16 mouse cellular contexts compared by ENCODE assay signal in the genomic region with DNA sequence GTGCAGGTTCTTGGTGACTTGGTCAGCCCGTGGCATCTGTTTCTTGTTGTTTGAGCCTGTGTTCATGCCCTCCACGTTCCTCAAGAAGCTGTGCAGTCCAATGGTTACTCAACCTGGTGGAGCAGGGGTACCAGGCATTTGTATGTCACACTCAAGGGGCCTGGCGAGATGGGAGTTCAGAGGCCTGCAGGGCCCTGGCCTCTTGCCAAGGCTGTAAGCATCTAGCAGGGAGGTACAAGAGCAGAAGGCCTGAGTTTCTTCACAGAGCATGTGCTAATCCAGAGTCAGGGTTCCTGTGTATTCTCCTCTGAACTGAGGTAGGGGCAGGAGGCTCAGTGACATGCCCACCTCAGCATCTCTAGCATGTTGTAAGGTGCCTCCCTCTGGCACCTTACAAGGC. TPM values are rescaled to one million over a fixed set of nuclear protein-coding genes. Genes with fewer than 3 reads are reported as not detected.
DNase-seq lines count a peak whose midpoint lies in the region; ATAC-seq and TF ChIP-seq lines count a peak whose summit lies in the region.
"Had no signal": no experiment of that assay in that cellular context is flagged by ENCODE, and none has a peak within 500 bp of the region (broad histone marks: within the 10 kb centered on the region; RNA-seq: fewer than 3 reads in every experiment).

No protein-coding gene starts in this region.

- TF ChIP-seq CTCF in hindbrain, postnatal 0 days (IDR thresholded peaks at IDR 0.05; ENCODE audit: low read depth), result no peak

- DNase-seq in cerebellum, adult 11-12 months, result peak; percentile 42
- DNase-seq in cerebellum, adult 9-11 months, result no peak
- peak; percentile 33 for DNase-seq in kidney, adult 18-20 months
- no peak for DNase-seq in midbrain, embryonic 10.5 days (ENCODE audit: low spot score)
- no peak for DNase-seq in hindbrain, postnatal 0 days (ENCODE audit: low spot score)
- DNase-seq: gastrocnemius, postnatal 10 days; heart, postnatal 4 days; lung, adult 18-20 months; thymus, postnatal 36 days had no signal

- peaks cover 4% of the 10 kb centered on the region; the same call in 1 of the 2 replicates for H3K4me1 ChIP-seq in kidney, embryonic 16.5 days (ENCODE audit: insufficient read depth, low read length)
- H3K4me1 ChIP-seq in midbrain, embryonic 15.5 days, result peaks cover 28% of the 10 kb centered on the region
- H3K4me1 ChIP-seq in midbrain, embryonic 10.5 days, result peaks cover 8% of the 10 kb centered on the region
- peaks cover 24% of the 10 kb centered on the region for H3K4me1 ChIP-seq in hindbrain, postnatal 0 days (ENCODE audit: insufficient read depth, low read length)
- H3K4me1 ChIP-seq: limb, embryonic 15.5 days had no signal

- no peak overlapping the region for H3K4me2 ChIP-seq in kidney, embryonic 16.5 days (replicated peaks; ENCODE audit: low read depth, low read length)
- H3K4me2 ChIP-seq in midbrain, embryonic 15.5 days, result no peak overlapping the region
- no peak overlapping the region for H3K4me2 ChIP-seq in hindbrain, postnatal 0 days (ENCODE audit: low read depth, low read length)
- H3K4me2 ChIP-seq: limb, embryonic 15.5 days had no signal

- H3K36me3 ChIP-seq in kidney, embryonic 16.5 days (ENCODE audit: insufficient read depth, low read length), result no peaks in the 10 kb centered on the region
- no peaks in the 10 kb centered on the region for H3K36me3 ChIP-seq in midbrain, embryonic 15.5 days (replicated peaks)
- H3K36me3 ChIP-seq in midbrain, embryonic 10.5 days, result no peaks in the 10 kb centered on the region
- H3K36me3 ChIP-seq in hindbrain, postnatal 0 days (ENCODE audit: insufficient read depth, low read length), result peaks cover 5% of the 10 kb centered on the region; the same call in 1 of the 2 replicates
- H3K36me3 ChIP-seq: limb, embryonic 15.5 days had no signal

- no peak overlapping the region for H3K9ac ChIP-seq in kidney, embryonic 16.5 days (replicated peaks; ENCODE audit: low read length)
- H3K9ac ChIP-seq in midbrain, embryonic 15.5 days, result no peak overlapping the region
- no peak overlapping the region for H3K9ac ChIP-seq in hindbrain, postnatal 0 days (replicated peaks; ENCODE audit: low read length)
- H3K9ac ChIP-seq: limb, embryonic 15.5 days had no signal

- no peak for ATAC-seq in kidney, embryonic 16.5 days (ENCODE audit: low FRiP score, low TSS enrichment)
- peak; percentile 19; the same call in 1 of the 2 replicates for ATAC-seq in midbrain, embryonic 15.5 days (replicated peaks)
- ATAC-seq in hindbrain, postnatal 0 days, result peak; percentile 11; the same call in 1 of the 2 replicates
- no peak for ATAC-seq in megakaryocyte, adult 5-6 weeks (ENCODE audit: poor library complexity, severe bottlenecking)
- ATAC-seq: Patski had no signal

- no peak overlapping the region for H3K27ac ChIP-seq in kidney, embryonic 16.5 days (ENCODE audit: low read length)
- peak overlapping the region; percentile 64 for H3K27ac ChIP-seq in midbrain, embryonic 15.5 days
- no peak overlapping the region for H3K27ac ChIP-seq in midbrain, embryonic 10.5 days (replicated peaks)
- peak overlapping the region; percentile 41; the same call in 1 of the 2 replicates for H3K27ac ChIP-seq in hindbrain, postnatal 0 days
- H3K27ac ChIP-seq: limb, embryonic 15.5 days had no signal

- no peak overlapping the region for H3K4me3 ChIP-seq in kidney, embryonic 16.5 days (ENCODE audit: low read length)
- no peak overlapping the region for H3K4me3 ChIP-seq in midbrain, embryonic 15.5 days
- H3K4me3 ChIP-seq in midbrain, embryonic 10.5 days, result no peak overlapping the region
- no peak overlapping the region for H3K4me3 ChIP-seq in hindbrain, postnatal 0 days (ENCODE audit: low read length)
- H3K4me3 ChIP-seq: limb, embryonic 15.5 days; myocyte had no signal

- WGBS in kidney, embryonic 16.5 days, result 64% methylated on average over 3 of the region's 3 CpGs
- 62% methylated on average over 3 of the region's 3 CpGs for WGBS in midbrain, embryonic 15.5 days
- 86% methylated on average over 3 of the region's 3 CpGs for WGBS in midbrain, embryonic 10.5 days
- WGBS in hindbrain, postnatal 0 days, result 56% methylated on average over 3 of the region's 3 CpGs

- no peaks in the 10 kb centered on the region for H3K9me3 ChIP-seq in kidney, embryonic 16.5 days (ENCODE audit: low read length)
- no peaks in the 10 kb centered on the region for H3K9me3 ChIP-seq in midbrain, embryonic 15.5 days
- H3K9me3 ChIP-seq in midbrain, embryonic 10.5 days (replicated peaks), result no peaks in the 10 kb centered on the region
- no peaks in the 10 kb centered on the region for H3K9me3 ChIP-seq in hindbrain, postnatal 0 days (ENCODE audit: low read length)
- H3K9me3 ChIP-seq: limb, embryonic 15.5 days had no signal

- H3K27me3 ChIP-seq in kidney, embryonic 16.5 days (ENCODE audit: insufficient read depth, low read length), result no peaks in the 10 kb centered on the region
- no peaks in the 10 kb centered on the region for H3K27me3 ChIP-seq in midbrain, embryonic 15.5 days (replicated peaks)
- H3K27me3 ChIP-seq in midbrain, embryonic 10.5 days (ENCODE audit: low read depth, poor library complexity, severe bottlenecking), result no peaks in the 10 kb centered on the region
- no peaks in the 10 kb centered on the region for H3K27me3 ChIP-seq in hindbrain, postnatal 0 days (ENCODE audit: insufficient read depth, low read length)
- H3K27me3 ChIP-seq: limb, embryonic 15.5 days; Patski had no signal

RNA-seq across cellular contexts. Expression of a gene that starts 17.5 kb away (rescaled TPM):
- polyA plus RNA-seq in kidney, embryonic 16.5 days (2015; fragmentation: Nextera tagmentation; extraction: Ambion mirVana), result 0.13 and 0.49 TPM in 2 replicates
- polyA plus RNA-seq in midbrain, embryonic 15.5 days (2015; fragmentation: Nextera tagmentation; extraction: Ambion mirVana), result 10.6 and 12.7 TPM in 2 replicates
- polyA plus RNA-seq in midbrain, embryonic 10.5 days (2016; fragmentation: Nextera tagmentation; extraction: Ambion mirVana), result 0.25 and 0.26 TPM in 2 replicates
- 37.5 and 44.4 TPM in 2 replicates for total RNA-seq in hindbrain, postnatal 0 days (2014; rRNA removed)
- polyA plus RNA-seq in hindbrain, postnatal 0 days (2015; fragmentation: Nextera tagmentation; extraction: Ambion mirVana), result 15.2 and 16.3 TPM in 2 replicates
- 0.23 TPM in 1 of 2 replicates, not detected in the other for total RNA-seq in megakaryocyte, adult 5-6 weeks (2015)
- not detected in 2 replicates for total RNA-seq in megakaryocyte, adult 5-6 weeks (2017)
- polyA plus RNA-seq: embryonic facial prominence, embryonic 11.5 days had no signal

Comparison
In these comparisons a context has a peak if more than half of its experiments do, and no peak if none do; other contexts are left out.
1. DNase-seq: peak in cerebellum, adult 11-12 months (single experiment) and kidney, adult 18-20 months (single experiment); none in cerebellum, adult 9-11 months (single experiment), midbrain, embryonic 10.5 days (single experiment) and hindbrain, postnatal 0 days (single experiment).
2. H3K27ac ChIP-seq: peak in midbrain, embryonic 15.5 days (single experiment) and hindbrain, postnatal 0 days (single experiment); none in kidney, embryonic 16.5 days (single experiment) and midbrain, embryonic 10.5 days (single experiment).
3. ATAC-seq: peak in midbrain, embryonic 15.5 days (single experiment) and hindbrain, postnatal 0 days (single experiment); none in kidney, embryonic 16.5 days (single experiment) and megakaryocyte, adult 5-6 weeks (single experiment).